Mouse (Mus musculus) bone marrow macrophage, adult 2 months (primary cell): ENCODE measurements around the gene Zfp93.

Source experiments
- CTCF ChIP-seq: IDR thresholded peaks from 2 replicates; pipeline ENCODE4 v1.5.1; 2012; ENCODE audit warnings: low read depth, mild to moderate bottlenecking, low read length, moderate library complexity
- POLR2A ChIP-seq: IDR thresholded peaks from 2 replicates; pipeline ENCODE4 v1.6.1; 2012; ENCODE audit warnings: mild to moderate bottlenecking, low read depth, low read length, borderline replicate concordance

- TF ChIP-seq CTCF: no peak
- TF ChIP-seq POLR2A: no peak
These were observed 20.0 kb downstream of the Zfp93 start for GRCm38 (mm10) chr7:24290106-24290693.
